Mouse (Mus musculus) embryonic facial prominence, embryonic 12.5 days (tissue): ENCODE data around the gene Trub1. TPM values are rescaled to one million over a fixed set of nuclear protein-coding genes. Genes with fewer than 3 reads are reported as not detected.

ENCODE experiments used
- ATAC-seq: fragments of 200-750 bp; cut with Nextera tagmentation; 2 replicates; pipeline ENCODE4 v1.8.0; 2017; ENCODE audit not compliant: insufficient number of reproducible peaks, insufficient read depth, low FRiP score, low TSS enrichment
- H3K27ac ChIP-seq: fragments of 300-500 bp; sonication (generic); 2 replicates; pipeline ENCODE4 v1.5.1; 2016; ENCODE audit warnings: mild to moderate bottlenecking
- H3K27me3 ChIP-seq: fragments of 300-500 bp; sonication (generic); 2 replicates; pipeline ENCODE4 v1.6.1; 2016; ENCODE audit warnings: mild to moderate bottlenecking, moderate library complexity
- H3K36me3 ChIP-seq: fragments of 300-500 bp; sonication (generic); 2 replicates; pipeline ENCODE4 v1.6.1; 2016; ENCODE audit warnings: mild to moderate bottlenecking
- H3K4me1 ChIP-seq: fragments of 300-500 bp; sonication (generic); 2 replicates; pipeline ENCODE4 v1.6.1; 2016
- H3K4me2 ChIP-seq: fragments of 300-500 bp; sonication (generic); replicated peaks from 2 replicates; pipeline ENCODE4 v1.6.1; 2016; ENCODE audit warnings: mild to moderate bottlenecking, moderate library complexity
- H3K4me3 ChIP-seq: fragments of 300-500 bp; sonication (generic); 2 replicates; pipeline ENCODE4 v1.5.1; 2016; ENCODE audit warnings: mild to moderate bottlenecking
- H3K9ac ChIP-seq: fragments of 300-500 bp; sonication (generic); 2 replicates; pipeline ENCODE4 v1.6.1; 2016; ENCODE audit warnings: mild to moderate bottlenecking, moderate library complexity
- H3K9me3 ChIP-seq: fragments of 300-500 bp; sonication (generic); 2 replicates; pipeline ENCODE4 v1.6.1; 2016; ENCODE audit warnings: mild to moderate bottlenecking, moderate library complexity
- WGBS: fragments of 180-500 bp; shearing (Covaris S2); methylation state at CpG from one replicate; pipeline ENCODE4 v1.1.7; 2016; 5-methylcytosine and 5-hydroxymethylcytosine counted together
- polyA plus RNA-seq: library from polyadenylated mRNA; unstranded; fragments of >200 nt; fragmentation: Nextera tagmentation; extraction: Ambion mirVana; gene quantifications from 2 replicates; pipeline ENCODE4 v1.2.1, GENCODE M21; 2016

The Trub1 gene
- polyA plus RNA-seq, 1 experiment from 2014 or later = 27.2 TPM

GRCm38 (mm10) chr19:57500254-57500653 lies 47.5 kb downstream of the Trub1 start:
- H3K4me1 ChIP-seq = peaks cover 33% of the 10 kb centered on the region
- no peak overlapping the region for H3K4me3 ChIP-seq
- H3K9me3 ChIP-seq = no peaks in the 10 kb centered on the region
- no peaks in the 10 kb centered on the region for H3K36me3 ChIP-seq
- H3K27ac ChIP-seq = no peak overlapping the region
- no peak for ATAC-seq
- 91% methylated on average over 5 of the region's 5 CpGs for WGBS
- no peak overlapping the region for H3K4me2 ChIP-seq
- 0 out of 2 replicates have a peak, but pooled peaks cover 3% of the 10 kb centered on the region for H3K27me3 ChIP-seq
- H3K9ac ChIP-seq = no peak overlapping the region

- H3K9me3 ChIP-seq = no peaks in the 10 kb centered on the region
- H3K4me3 ChIP-seq = no peak overlapping the region
- WGBS = 72% methylated on average over 6 of the region's 6 CpGs
- peaks cover 19% of the 10 kb centered on the region for H3K4me1 ChIP-seq
- H3K36me3 ChIP-seq = no peaks in the 10 kb centered on the region
- no peaks in the 10 kb centered on the region for H3K27me3 ChIP-seq
- no peak overlapping the region for H3K27ac ChIP-seq
- H3K4me2 ChIP-seq = no peak overlapping the region
- H3K9ac ChIP-seq = no peak overlapping the region
- no peak for ATAC-seq
Measured at GRCm38 (mm10) chr19:57503144-57503543, 50.4 kb downstream of the Trub1 start.

GRCm38 (mm10) chr19:57505048-57505932 lies 52.6 kb downstream of the Trub1 start:
- H3K27ac ChIP-seq = no peak overlapping the region
- no peaks in the 10 kb centered on the region for H3K27me3 ChIP-seq
- H3K4me3 ChIP-seq = no peak overlapping the region
- H3K9ac ChIP-seq = no peak overlapping the region
- peaks cover 13% of the 10 kb centered on the region; the same call in 1 of the 2 replicates for H3K4me1 ChIP-seq
- no peak for ATAC-seq
- H3K36me3 ChIP-seq = no peaks in the 10 kb centered on the region
- 87% methylated on average over 25 of the region's 25 CpGs for WGBS
- H3K4me2 ChIP-seq = no peak overlapping the region
- H3K9me3 ChIP-seq = no peaks in the 10 kb centered on the region

- no peaks in the 10 kb centered on the region for H3K36me3 ChIP-seq
- WGBS = 35% methylated on average over 5 of the region's 5 CpGs
- H3K9me3 ChIP-seq = no peaks in the 10 kb centered on the region
- no peak overlapping the region for H3K27ac ChIP-seq
- H3K4me3 ChIP-seq = no peak overlapping the region
- peaks cover 19% of the 10 kb centered on the region; the same call in 1 of the 2 replicates for H3K4me1 ChIP-seq
- ATAC-seq = no peak
- no peak overlapping the region for H3K4me2 ChIP-seq
- no peak overlapping the region for H3K9ac ChIP-seq
- no peaks in the 10 kb centered on the region for H3K27me3 ChIP-seq
Measured at GRCm38 (mm10) chr19:57506591-57506990, 53.9 kb downstream of the Trub1 start.

GRCm38 (mm10) chr19:57508261-57508788 lies 55.6 kb downstream of the Trub1 start:
- Histone ChIP-seq H3K4me1 (peaks cover 16% of the 10 kb centered on the region; the same call in 1 of the 2 replicates), H3K4me2 (no peak overlapping the region), H3K9me3 (no peaks in the 10 kb centered on the region), H3K27ac (no peak overlapping the region), H3K9ac (no peak overlapping the region), H3K4me3 (no peak overlapping the region), H3K36me3 (no peaks in the 10 kb centered on the region), H3K27me3 (no peaks in the 10 kb centered on the region)
- WGBS = 85% methylated on average over 11 of the region's 11 CpGs
- ATAC-seq = no peak

GRCm38 (mm10) chr19:57509758-57510319 lies 57.1 kb downstream of the Trub1 start:
- peak overlapping the region; percentile 56; the same call in 1 of the 2 replicates for H3K27ac ChIP-seq
- no peaks in the 10 kb centered on the region for H3K36me3 ChIP-seq
- no peak overlapping the region for H3K4me3 ChIP-seq
- 43% methylated on average over 14 of the region's 14 CpGs for WGBS
- H3K27me3 ChIP-seq = no peaks in the 10 kb centered on the region
- ATAC-seq = no peak
- no peak overlapping the region for H3K9ac ChIP-seq
- peaks cover 14% of the 10 kb centered on the region; the same call in 1 of the 2 replicates for H3K4me1 ChIP-seq
- no peak overlapping the region for H3K4me2 ChIP-seq
- H3K9me3 ChIP-seq = no peaks in the 10 kb centered on the region

- WGBS = 90% methylated on average over 11 of the region's 11 CpGs
- no peak for ATAC-seq
- Histone ChIP-seq H3K4me1 (peaks cover 14% of the 10 kb centered on the region; the same call in 1 of the 2 replicates), H3K4me3 (no peak overlapping the region), H3K9me3 (no peaks in the 10 kb centered on the region), H3K9ac (no peak overlapping the region), H3K27ac (no peak overlapping the region), H3K27me3 (no peaks in the 10 kb centered on the region), H3K36me3 (no peaks in the 10 kb centered on the region), H3K4me2 (no peak overlapping the region)
Measured at GRCm38 (mm10) chr19:57510836-57511235, 58.1 kb downstream of the Trub1 start.

- H3K9ac ChIP-seq = no peak overlapping the region
- no peak overlapping the region for H3K27ac ChIP-seq
- no peaks in the 10 kb centered on the region for H3K27me3 ChIP-seq
- H3K4me3 ChIP-seq = no peak overlapping the region
- no peak for ATAC-seq
- peaks cover 14% of the 10 kb centered on the region; the same call in 1 of the 2 replicates for H3K4me1 ChIP-seq
- H3K36me3 ChIP-seq = no peaks in the 10 kb centered on the region
- H3K4me2 ChIP-seq = no peak overlapping the region
- WGBS = 86% methylated on average over 9 of the region's 9 CpGs
- no peaks in the 10 kb centered on the region for H3K9me3 ChIP-seq
Measured at GRCm38 (mm10) chr19:57513123-57513522, 60.4 kb downstream of the Trub1 start.

GRCm38 (mm10) chr19:57521721-57522120 lies 69.0 kb downstream of the Trub1 start:
- Histone ChIP-seq H3K4me1 (peaks cover 5% of the 10 kb centered on the region; the same call in 1 of the 2 replicates), H3K9me3 (no peaks in the 10 kb centered on the region), H3K4me3 (no peak overlapping the region), H3K9ac (no peak overlapping the region), H3K27ac (no peak overlapping the region), H3K4me2 (no peak overlapping the region), H3K36me3 (no peaks in the 10 kb centered on the region), H3K27me3 (no peaks in the 10 kb centered on the region)
- ATAC-seq = no peak

GRCm38 (mm10) chr19:57523363-57523762 lies 70.7 kb downstream of the Trub1 start:
- H3K4me2 ChIP-seq = no peak overlapping the region; the same call in 1 of the 2 replicates
- no peak overlapping the region for H3K4me3 ChIP-seq
- ATAC-seq = no peak
- H3K9ac ChIP-seq = no peak overlapping the region
- H3K36me3 ChIP-seq = no peaks in the 10 kb centered on the region
- peaks cover 5% of the 10 kb centered on the region; the same call in 1 of the 2 replicates for H3K4me1 ChIP-seq
- WGBS = 45% methylated on average over 17 of the region's 17 CpGs
- H3K27ac ChIP-seq = peak overlapping the region; percentile 76; the same call in 1 of the 2 replicates
- no peaks in the 10 kb centered on the region for H3K9me3 ChIP-seq
- H3K27me3 ChIP-seq = no peaks in the 10 kb centered on the region

GRCm38 (mm10) chr19:57525693-57526092 lies 73.0 kb downstream of the Trub1 start:
- no peak overlapping the region for H3K4me3 ChIP-seq
- no peaks in the 10 kb centered on the region for H3K36me3 ChIP-seq
- ATAC-seq = no peak
- H3K9me3 ChIP-seq = no peaks in the 10 kb centered on the region
- no peak overlapping the region for H3K9ac ChIP-seq
- no peak overlapping the region for H3K4me2 ChIP-seq
- no peak overlapping the region for H3K27ac ChIP-seq
- WGBS = 74% methylated on average over 2 of the region's 2 CpGs
- peaks cover 5% of the 10 kb centered on the region; the same call in 1 of the 2 replicates for H3K4me1 ChIP-seq
- no peaks in the 10 kb centered on the region; the same call in 1 of the 2 replicates for H3K27me3 ChIP-seq
